Mouse (Mus musculus) forebrain, embryonic 16.5 days (tissue): Measurements from ENCODE around the gene Wdr1. TPM values are rescaled to one million over a fixed set of nuclear protein-coding genes. Genes with fewer than 3 reads are reported as not detected.
"Not testable (repeated sequence)": the region's sequence is repeated elsewhere in the genome, so short reads cannot be mapped to it uniquely, and the experiment has no call there.

Experiments
- ATAC-seq: fragments of 200-750 bp; cut with Nextera tagmentation; 2 replicates; pipeline ENCODE4 v1.8.0; 2017; ENCODE audit warnings: mild to moderate bottlenecking, moderate library complexity
- H3K27ac ChIP-seq: fragments of 300-500 bp; sonication (generic); 2 replicates; pipeline ENCODE4 v1.5.1; 2014; ENCODE audit warnings: low read length, control low read depth
- H3K27me3 ChIP-seq: fragments of 300-500 bp; sonication (generic); replicated peaks from 2 replicates; pipeline ENCODE4 v1.6.1; 2014; ENCODE audit warnings: low read length; ENCODE audit not compliant: control insufficient read depth, insufficient read depth
- H3K36me3 ChIP-seq: fragments of 300-500 bp; sonication (generic); 2 replicates; pipeline ENCODE4 v1.6.1; 2014; ENCODE audit not compliant: control insufficient read depth, insufficient read depth
- H3K4me1 ChIP-seq: fragments of 300-500 bp; sonication (generic); replicated peaks from 2 replicates; pipeline ENCODE4 v1.6.1; 2014; ENCODE audit warnings: low read length; ENCODE audit not compliant: control insufficient read depth, insufficient read depth
- H3K4me2 ChIP-seq: fragments of 300-500 bp; sonication (generic); 2 replicates; pipeline ENCODE4 v1.6.1; 2014; ENCODE audit warnings: mild to moderate bottlenecking, low read length, control low read depth
- H3K4me3 ChIP-seq: fragments of 300-500 bp; sonication (generic); replicated peaks from 2 replicates; pipeline ENCODE4 v1.5.1; 2014; ENCODE audit warnings: mild to moderate bottlenecking, low read length, control low read depth
- H3K9ac ChIP-seq: fragments of 300-500 bp; sonication (generic); replicated peaks from 2 replicates; pipeline ENCODE4 v1.6.1; 2014; ENCODE audit warnings: low read depth, low read length, control low read depth
- H3K9me3 ChIP-seq: fragments of 300-500 bp; sonication (generic); 2 replicates; pipeline ENCODE4 v1.6.1; 2016; ENCODE audit warnings: low read length; ENCODE audit not compliant: control insufficient read depth
- WGBS: fragments of 180-500 bp; shearing (Covaris S2); extraction: QIAGEN DNeasy Blood & Tissue Kit; methylation state at CpG from one replicate; pipeline ENCODE4 v1.1.7; 2014; 5-methylcytosine and 5-hydroxymethylcytosine counted together
- polyA plus RNA-seq: library from polyadenylated mRNA; unstranded; fragments of >200 nt; fragmentation: Nextera tagmentation; extraction: Ambion mirVana; gene quantifications from 2 replicates; pipeline ENCODE4 v1.2.1, GENCODE M21; 2015

Gene Wdr1
- polyA plus RNA-seq, result 190 and 193 TPM in 2 replicates

DNA sequence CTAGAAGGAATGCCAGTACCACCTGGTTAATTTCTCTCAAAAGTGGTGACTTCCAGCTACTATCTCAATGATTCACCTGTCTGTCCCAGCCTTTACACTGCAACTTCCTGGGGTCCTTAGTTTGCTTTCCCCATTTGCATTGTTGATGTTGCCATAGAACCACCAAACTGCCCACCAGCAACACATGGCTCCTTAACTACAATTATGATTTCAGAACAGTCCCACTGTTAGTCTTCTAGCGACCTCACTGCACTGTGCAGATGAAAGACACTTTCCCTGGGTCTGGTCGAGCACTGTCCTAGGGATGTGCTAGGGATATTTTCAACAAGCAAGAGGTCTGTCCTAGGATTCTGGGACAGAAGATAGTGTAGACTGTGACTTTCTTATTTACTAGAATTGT, at the start of gene Wdr1:
Wdr1 (minus strand) TSS at position 101 of the 400 bp plus-strand sequence.
- H3K27ac ChIP-seq, result peak within 1 kb of the TSS; percentile 89
- no peak for ATAC-seq
- peak within 1 kb of the TSS; percentile 91 for H3K4me3 ChIP-seq
- no peaks in the 10 kb centered on the region for H3K9me3 ChIP-seq
- H3K27me3 ChIP-seq, result no peaks in the 10 kb centered on the region
- 74% methylated on average over 2 of the region's 2 CpGs for WGBS
- peak within 1 kb of the TSS; percentile 91 for H3K4me2 ChIP-seq
- H3K4me1 ChIP-seq, result peaks cover 26% of the 10 kb centered on the region
- peak within 1 kb of the TSS; percentile 65 for H3K9ac ChIP-seq
- H3K36me3 ChIP-seq, result no peaks in the 10 kb centered on the region

DNA sequence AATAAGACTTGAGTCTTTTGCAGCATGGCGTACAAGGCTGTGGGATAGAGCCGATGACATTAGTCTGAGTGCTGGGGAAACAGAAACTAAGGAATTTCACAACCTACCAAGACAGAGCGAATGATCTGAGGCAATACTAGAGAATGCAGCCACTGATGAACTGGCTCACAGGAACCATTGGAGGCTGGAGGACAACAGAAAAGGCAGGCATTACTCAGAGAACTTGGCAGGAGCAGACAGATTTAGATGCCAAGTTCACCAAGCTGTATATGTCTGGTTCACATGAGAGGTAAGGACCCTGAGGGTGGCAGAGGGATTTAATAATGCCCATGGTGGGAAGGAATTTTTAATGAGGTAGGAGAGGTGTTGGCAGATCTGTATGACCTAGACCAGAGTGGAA, 48.1 kb upstream of the Wdr1 start:
- Histone ChIP-seq H3K27me3 (no peaks in the 10 kb centered on the region), H3K4me2 (no peak overlapping the region), H3K27ac (no peak overlapping the region), H3K9ac (no peak overlapping the region), H3K9me3 (no peaks in the 10 kb centered on the region), H3K4me1 (no peaks in the 10 kb centered on the region; the same call in 1 of the 2 replicates), H3K36me3 (no peaks in the 10 kb centered on the region), H3K4me3 (no peak overlapping the region)
- WGBS, result 53% methylated on average over 3 of the region's 3 CpGs
- ATAC-seq, result peak; percentile 92

DNA sequence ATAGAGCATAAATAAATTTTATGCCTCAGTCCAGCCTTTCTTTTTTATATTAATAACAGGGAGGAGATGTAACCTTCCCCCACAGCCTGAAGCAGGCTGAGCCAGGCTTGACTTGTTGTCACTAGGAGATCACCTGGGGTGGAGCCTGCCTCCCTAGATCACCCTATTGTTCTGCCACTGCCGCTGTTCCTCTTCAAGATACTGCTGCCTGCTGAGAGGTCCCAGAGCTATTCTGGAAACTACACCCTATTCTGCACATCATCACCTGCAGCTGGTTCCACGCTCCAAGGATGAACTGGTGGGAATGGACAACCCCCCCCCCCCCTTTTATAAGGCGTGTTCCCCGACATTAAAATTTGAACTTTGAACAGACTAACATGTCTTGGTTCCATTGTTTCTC, 45.2 kb upstream of the Wdr1 start:
- H3K4me3 ChIP-seq, H3K9me3 ChIP-seq, ATAC-seq, H3K4me1 ChIP-seq, H3K27me3 ChIP-seq, H3K4me2 ChIP-seq, H3K9ac ChIP-seq, H3K27ac ChIP-seq, H3K36me3 ChIP-seq: not testable (repeated sequence)
- 89% methylated on average over 4 of the region's 4 CpGs for WGBS

DNA sequence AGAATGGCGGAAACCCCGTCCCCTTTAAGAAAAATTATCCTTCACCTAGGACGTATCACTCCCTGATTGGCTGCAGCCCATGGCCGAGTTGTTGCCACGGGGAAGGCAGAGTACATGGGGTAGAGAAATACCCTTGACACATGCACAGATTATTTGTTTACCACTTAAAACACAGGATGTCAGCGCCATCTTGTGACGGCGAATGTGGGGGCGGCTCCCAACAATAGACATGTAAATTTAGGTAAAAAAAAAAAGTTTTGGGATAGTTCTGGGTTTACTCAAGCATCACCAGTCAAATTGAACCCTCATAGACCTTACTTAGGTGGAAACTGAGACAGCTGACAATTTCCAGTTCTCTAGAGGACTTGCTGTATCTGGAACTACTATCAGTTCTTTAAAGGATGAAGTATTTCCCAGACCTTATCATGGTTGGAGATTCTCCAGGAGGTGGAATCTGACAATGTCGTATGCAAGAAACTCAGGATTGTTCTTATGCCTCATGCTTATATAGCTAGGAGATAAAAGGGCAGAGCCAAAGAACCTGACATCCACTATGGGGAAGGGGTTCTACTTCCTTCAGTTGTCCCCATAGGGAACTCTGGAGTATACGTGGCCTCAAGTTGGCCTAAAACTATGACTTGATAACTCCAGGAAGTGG, 35.8 kb upstream of the Wdr1 start:
- 0 out of 2 replicates have a peak overlapping the region, but pooled peaks have one; percentile 37 for H3K9ac ChIP-seq
- H3K4me3 ChIP-seq, result peak overlapping the region; percentile 37
- ATAC-seq, result peak; percentile 69
- no peak overlapping the region for H3K27ac ChIP-seq
- peaks cover 4% of the 10 kb centered on the region; the same call in 1 of the 2 replicates for H3K4me1 ChIP-seq
- no peaks in the 10 kb centered on the region for H3K9me3 ChIP-seq
- WGBS, result 52% methylated on average over 11 of the region's 11 CpGs
- H3K36me3 ChIP-seq, result no peaks in the 10 kb centered on the region
- H3K27me3 ChIP-seq, result no peaks in the 10 kb centered on the region
- H3K4me2 ChIP-seq, result peak overlapping the region; percentile 49

DNA sequence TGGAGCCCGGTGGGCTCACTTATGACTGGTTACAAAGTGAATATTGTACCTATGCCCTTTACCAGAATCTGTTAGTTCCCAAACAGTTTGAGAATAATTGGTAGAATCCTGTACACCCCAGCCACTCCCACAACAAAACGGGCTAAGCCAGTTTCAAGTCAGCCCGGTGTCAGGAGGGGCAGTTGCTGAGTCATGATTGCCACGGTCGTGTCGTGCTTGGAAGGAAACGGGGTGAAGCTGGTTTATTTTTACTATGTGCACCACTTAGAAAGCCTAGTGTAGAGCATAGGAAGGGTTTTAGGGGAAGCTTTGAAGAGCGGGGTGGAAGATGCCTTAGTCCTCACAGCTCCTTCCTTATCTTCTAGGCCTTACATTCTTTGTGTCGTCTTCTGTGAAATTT, 25.9 kb upstream of the Wdr1 start:
- 77% methylated on average over 9 of the region's 9 CpGs for WGBS
- H3K4me3 ChIP-seq, result no peak overlapping the region
- H3K27ac ChIP-seq, result no peak overlapping the region
- no peak overlapping the region for H3K4me2 ChIP-seq
- H3K9me3 ChIP-seq, result no peaks in the 10 kb centered on the region
- no peaks in the 10 kb centered on the region for H3K4me1 ChIP-seq
- H3K36me3 ChIP-seq, result no peaks in the 10 kb centered on the region
- no peak for ATAC-seq
- no peak overlapping the region for H3K9ac ChIP-seq
- no peaks in the 10 kb centered on the region for H3K27me3 ChIP-seq

DNA sequence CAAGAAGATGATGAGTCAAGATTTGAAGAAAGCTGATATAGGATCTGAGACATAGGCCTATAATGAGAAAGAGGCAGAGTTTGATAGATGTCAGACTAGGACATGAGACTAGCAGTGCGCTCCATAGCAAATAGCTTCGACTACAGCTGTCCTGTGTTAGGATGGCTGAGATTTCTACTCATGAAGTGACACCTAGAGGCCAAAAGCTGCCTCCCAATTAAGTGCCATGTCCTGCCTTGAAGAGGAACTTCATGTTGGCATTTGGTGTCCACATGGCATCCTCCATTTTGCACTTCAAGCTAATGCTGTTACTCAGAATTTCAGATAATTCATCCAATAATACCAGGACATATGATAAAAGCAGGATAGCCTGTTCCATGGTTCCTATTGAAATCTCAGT, 22.4 kb upstream of the Wdr1 start:
- Histone ChIP-seq H3K4me2 (no peak overlapping the region), H3K27me3 (no peaks in the 10 kb centered on the region), H3K4me3 (no peak overlapping the region), H3K36me3 (no peaks in the 10 kb centered on the region), H3K4me1 (no peaks in the 10 kb centered on the region), H3K9me3 (no peaks in the 10 kb centered on the region), H3K27ac (no peak overlapping the region), H3K9ac (no peak overlapping the region)
- no peak for ATAC-seq
- WGBS, result 75% methylated on average over 2 of the region's 2 CpGs

GRCm38 (mm10) chr5:38583026-38583425, 20.0 kb upstream of the Wdr1 start:
- no peaks in the 10 kb centered on the region for H3K9me3 ChIP-seq
- no peaks in the 10 kb centered on the region for H3K36me3 ChIP-seq
- no peaks in the 10 kb centered on the region for H3K27me3 ChIP-seq
- no peak overlapping the region for H3K27ac ChIP-seq
- 73% methylated on average over 4 of the region's 4 CpGs for WGBS
- H3K4me3 ChIP-seq, result no peak overlapping the region
- H3K4me2 ChIP-seq, result no peak overlapping the region
- ATAC-seq, result peak; percentile 58
- H3K4me1 ChIP-seq, result no peaks in the 10 kb centered on the region
- no peak overlapping the region for H3K9ac ChIP-seq

DNA sequence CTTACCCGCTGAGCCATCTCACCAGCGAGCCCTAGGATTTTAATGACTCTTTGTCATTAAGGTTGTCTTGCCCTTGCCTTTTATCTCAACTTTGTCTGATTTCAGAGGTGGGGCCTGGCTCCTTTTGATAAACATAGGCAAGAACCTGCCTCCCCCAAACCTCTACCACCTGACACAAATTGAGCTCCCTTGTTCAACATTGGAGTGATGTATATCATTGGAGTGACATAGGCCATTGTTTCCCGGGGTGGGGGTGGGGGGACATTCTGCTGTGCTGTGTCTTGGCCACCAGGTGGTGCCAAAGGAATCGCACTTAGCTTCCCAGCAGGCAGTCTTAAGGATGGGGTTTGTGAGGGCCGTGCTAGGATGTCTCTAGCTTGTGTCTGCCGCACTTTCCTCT, 17.7 kb upstream of the Wdr1 start:
- ATAC-seq, result peak; percentile 66
- Histone ChIP-seq H3K9ac (no peak overlapping the region), H3K27me3 (no peaks in the 10 kb centered on the region), H3K4me1 (no peaks in the 10 kb centered on the region), H3K4me2 (no peak overlapping the region), H3K27ac (no peak overlapping the region), H3K4me3 (no peak overlapping the region), H3K9me3 (no peaks in the 10 kb centered on the region), H3K36me3 (no peaks in the 10 kb centered on the region)
- WGBS, result 31% methylated on average over 6 of the region's 6 CpGs

GRCm38 (mm10) chr5:38570876-38571275, 7.9 kb upstream of the Wdr1 start:
- H3K27ac ChIP-seq, result no peak overlapping the region
- no peaks in the 10 kb centered on the region for H3K36me3 ChIP-seq
- H3K4me1 ChIP-seq, result no peaks in the 10 kb centered on the region
- no peak overlapping the region for H3K9ac ChIP-seq
- no peaks in the 10 kb centered on the region for H3K27me3 ChIP-seq
- no peak overlapping the region for H3K4me3 ChIP-seq
- WGBS, result 64% methylated on average over 2 of the region's 2 CpGs
- H3K4me2 ChIP-seq, result no peak overlapping the region
- no peaks in the 10 kb centered on the region for H3K9me3 ChIP-seq
- no peak for ATAC-seq

DNA sequence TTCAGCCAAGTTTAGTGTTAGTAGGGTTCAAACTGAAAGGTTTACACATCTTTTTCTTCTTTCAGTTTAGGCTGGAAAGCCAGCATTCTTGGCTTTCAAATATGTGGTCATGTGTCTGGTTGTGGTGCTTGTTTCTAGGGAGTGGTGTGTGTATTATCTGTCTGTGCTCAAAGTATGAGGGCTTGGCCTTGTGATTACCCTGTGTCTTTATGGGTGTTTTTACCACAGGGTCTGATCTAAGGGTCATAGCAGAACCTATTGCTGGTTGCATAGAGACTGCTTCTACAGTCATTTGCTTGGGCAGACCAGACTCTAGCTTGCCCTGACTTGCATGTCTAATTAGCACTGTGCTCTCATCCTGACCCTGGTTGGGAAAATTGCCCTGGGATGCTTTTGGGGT, 5.6 kb upstream of the Wdr1 start:
- Histone ChIP-seq H3K4me2 (no peak overlapping the region), H3K36me3 (no peaks in the 10 kb centered on the region), H3K9me3 (no peaks in the 10 kb centered on the region), H3K9ac (no peak overlapping the region), H3K4me3 (no peak overlapping the region), H3K27ac (no peak overlapping the region), H3K4me1 (no peaks in the 10 kb centered on the region), H3K27me3 (no peaks in the 10 kb centered on the region)
- ATAC-seq, result no peak
